Mouse (Mus musculus): ENCODE data around the gene Il13. TPM values are rescaled to one million over a fixed set of nuclear protein-coding genes. Genes with fewer than 3 reads are reported as not detected.

Gene Il13
- total RNA-seq, 2 experiments from 2014 or later: not detected

GRCm38 (mm10) chr11:53633644-53634043 lies 858 bp downstream of the Il13 start:
- no peak for DNase-seq (ENCODE audit: low spot score in 2 of 2)

- no peak for DNase-seq (ENCODE audit: low spot score in 2 of 2)
These were observed 2.3 kb downstream of the Il13 start for GRCm38 (mm10) chr11:53632122-53632733.

GRCm38 (mm10) chr11:53627859-53628258 lies 6.6 kb downstream of the Il13 start:
- DNase-seq (ENCODE audit: low spot score in 2 of 2): peak; percentile 65 to 70

GRCm38 (mm10) chr11:53626802-53627373 lies 7.6 kb downstream of the Il13 start:
- no peak for DNase-seq (ENCODE audit: low spot score in 2 of 2)

GRCm38 (mm10) chr11:53624124-53624523 lies 10.4 kb downstream of the Il13 start:
- no peak for DNase-seq (ENCODE audit: low spot score in 2 of 2)

- no peak for DNase-seq (ENCODE audit: low spot score in 2 of 2)
These were observed 10.9 kb downstream of the Il13 start for GRCm38 (mm10) chr11:53623573-53623972.

- no peak for DNase-seq (ENCODE audit: low spot score in 2 of 2)
These were observed 12.1 kb downstream of the Il13 start for GRCm38 (mm10) chr11:53622440-53622806.

GRCm38 (mm10) chr11:53621582-53622439 lies 12.7 kb downstream of the Il13 start:
- no peak for DNase-seq (ENCODE audit: low spot score in 2 of 2)

- DNase-seq (ENCODE audit: low spot score in 2 of 2): no peak
These were observed 14.4 kb downstream of the Il13 start for GRCm38 (mm10) chr11:53620094-53620493.

- DNase-seq (ENCODE audit: low spot score in 2 of 2): no peak
These were observed 15.1 kb downstream of the Il13 start for GRCm38 (mm10) chr11:53619428-53619827.

- no peak for DNase-seq (ENCODE audit: low spot score in 2 of 2)
These were observed 15.8 kb downstream of the Il13 start, which contains the start of gene Il4 for GRCm38 (mm10) chr11:53618619-53619198. Gene Il4, minus strand, starts transcription at chr11:53618669.

- no peak for DNase-seq (ENCODE audit: low spot score in 2 of 2)
These were observed 16.9 kb downstream of the Il13 start for GRCm38 (mm10) chr11:53617562-53618109.

GRCm38 (mm10) chr11:53616748-53617558 lies 17.5 kb downstream of the Il13 start:
- no peak for DNase-seq (ENCODE audit: low spot score in 2 of 2)

- no peak for DNase-seq (ENCODE audit: low spot score in 2 of 2)
These were observed 18.9 kb downstream of the Il13 start for GRCm38 (mm10) chr11:53615575-53615974.

GRCm38 (mm10) chr11:53615172-53615571 lies 19.3 kb downstream of the Il13 start:
- DNase-seq (ENCODE audit: low spot score in 2 of 2): no peak

- DNase-seq (ENCODE audit: low spot score in 2 of 2): no peak
These were observed 24.8 kb downstream of the Il13 start for GRCm38 (mm10) chr11:53609672-53610071.

GRCm38 (mm10) chr11:53609231-53609630 lies 25.3 kb downstream of the Il13 start:
- DNase-seq (ENCODE audit: low spot score in 2 of 2): no peak

GRCm38 (mm10) chr11:53605609-53606008 lies 28.9 kb downstream of the Il13 start:
- no peak for DNase-seq (ENCODE audit: low spot score in 2 of 2)

GRCm38 (mm10) chr11:53604983-53605382 lies 29.5 kb downstream of the Il13 start:
- DNase-seq (ENCODE audit: low spot score in 2 of 2): no peak

GRCm38 (mm10) chr11:53591116-53591515 lies 43.4 kb downstream of the Il13 start:
- DNase-seq (ENCODE audit: low spot score in 2 of 2): no peak

GRCm38 (mm10) chr11:53590368-53590768 lies 44.1 kb downstream of the Il13 start:
- peak in 1 of 2 experiments; percentile 42 for DNase-seq (ENCODE audit: low spot score in 2 of 2)

Measured in adrenal gland, adult 18-20 months (tissue).